Mouse (Mus musculus) thymus, adult 2 months (tissue): ENCODE results near the gene Slc35e4.

Source experiments
- CTCF ChIP-seq: fragments of 200-500 bp; IDR thresholded peaks from 2 replicates; pipeline ENCODE4 v1.5.1; 2012; ENCODE audit warnings: mild to moderate bottlenecking, control low read depth, low read length, moderate library complexity, borderline replicate concordance; ENCODE audit not compliant: control insufficient read depth, poor library complexity, insufficient read depth; ENCODE audit errors: extremely low read depth
- POLR2A ChIP-seq: fragments of 200-500 bp; IDR thresholded peaks from 2 replicates; pipeline ENCODE4 v1.6.1; 2012; ENCODE audit warnings: mild to moderate bottlenecking, low read length, control low read depth, moderate library complexity; ENCODE audit not compliant: control insufficient read depth, poor library complexity, insufficient read depth; ENCODE audit errors: extremely low read depth

- TF ChIP-seq CTCF (no peak), POLR2A (no peak)
Measured at GRCm38 (mm10) chr11:3894406-3895281, 19.8 kb downstream of the Slc35e4 start, which contains the start of the genes 4921536K21Rik and Dusp18.
